Mouse (Mus musculus) embryonic facial prominence, embryonic 13.5 days (tissue): ENCODE data around the gene Gucy1a1. TPM values are rescaled to one million over a fixed set of nuclear protein-coding genes. Genes with fewer than 3 reads are reported as not detected.

ENCODE experiments used
- ATAC-seq: fragments of 200-750 bp; cut with Nextera tagmentation; 2 replicates; pipeline ENCODE4 v1.8.0; 2017; ENCODE audit warnings: low read depth; ENCODE audit not compliant: insufficient number of reproducible peaks, insufficient read depth, low FRiP score, low TSS enrichment
- H3K27ac ChIP-seq: fragments of 300-500 bp; sonication (generic); 2 replicates; pipeline ENCODE4 v1.5.1; 2015; ENCODE audit warnings: moderate library complexity, mild to moderate bottlenecking, inconsistent platforms
- H3K27me3 ChIP-seq: fragments of 300-500 bp; sonication (generic); 2 replicates; pipeline ENCODE4 v1.6.1; 2015; ENCODE audit warnings: mild to moderate bottlenecking, inconsistent platforms
- H3K36me3 ChIP-seq: fragments of 300-500 bp; sonication (generic); 2 replicates; pipeline ENCODE4 v1.6.1; 2015; ENCODE audit warnings: mild to moderate bottlenecking, inconsistent platforms
- H3K4me1 ChIP-seq: fragments of 300-500 bp; sonication (generic); 2 replicates; pipeline ENCODE4 v1.6.1; 2015; ENCODE audit warnings: inconsistent platforms
- H3K4me2 ChIP-seq: fragments of 300-500 bp; sonication (generic); 2 replicates; pipeline ENCODE4 v1.6.1; 2015; ENCODE audit warnings: moderate library complexity, mild to moderate bottlenecking, inconsistent platforms
- H3K4me3 ChIP-seq: fragments of 300-500 bp; sonication (generic); 2 replicates; pipeline ENCODE4 v1.5.1; 2015; ENCODE audit warnings: mild to moderate bottlenecking, inconsistent platforms
- H3K9ac ChIP-seq: fragments of 300-500 bp; sonication (generic); 2 replicates; pipeline ENCODE4 v1.6.1; 2015; ENCODE audit warnings: mild to moderate bottlenecking, inconsistent platforms
- H3K9me3 ChIP-seq: fragments of 300-500 bp; sonication (generic); 2 replicates; pipeline ENCODE4 v1.6.1; 2016; ENCODE audit warnings: inconsistent platforms
- WGBS: fragments of 180-500 bp; shearing (Covaris S2); methylation state at CpG from one replicate; pipeline ENCODE4 v1.1.7; 2015; ENCODE audit warnings: mixed read lengths; 5-methylcytosine and 5-hydroxymethylcytosine counted together
- polyA plus RNA-seq: library from polyadenylated mRNA; unstranded; fragments of >200 nt; fragmentation: Nextera tagmentation; extraction: Ambion mirVana; gene quantifications from 2 replicates; pipeline ENCODE4 v1.2.1, GENCODE M21; 2015

Gene Gucy1a1
- polyA plus RNA-seq, 1 experiment from 2014 or later, result 5.7 TPM

DNA sequence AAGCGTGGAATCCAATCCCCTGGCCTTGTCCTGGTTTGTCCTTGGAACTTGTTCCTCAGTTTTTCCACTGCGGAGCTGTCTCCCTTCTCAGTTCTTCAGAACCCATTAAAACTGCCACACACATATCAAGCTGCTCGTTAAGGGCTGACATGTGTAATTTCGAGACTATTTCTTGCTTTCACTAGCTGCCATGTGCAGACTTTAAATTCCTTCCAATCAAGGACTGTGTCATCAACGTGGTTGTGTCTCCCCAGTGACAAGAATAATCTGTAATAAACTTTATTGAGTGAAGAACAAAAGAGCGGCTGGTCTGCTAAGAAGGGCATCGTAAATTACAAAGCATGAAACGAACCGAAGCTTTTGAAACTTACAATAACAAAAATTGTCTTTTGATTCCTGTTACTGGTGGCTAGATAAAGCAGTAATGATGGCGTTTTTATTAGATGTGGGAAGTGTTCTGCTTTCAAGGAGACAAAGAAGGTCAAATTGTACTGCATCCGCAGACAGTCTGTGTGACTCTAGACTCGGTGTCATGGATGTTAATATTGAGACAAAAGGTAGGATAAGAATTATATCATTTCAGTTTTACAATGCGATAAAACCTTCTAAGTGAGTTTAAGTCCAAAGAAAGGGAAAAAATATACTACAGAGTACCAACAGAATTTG lies 7.5 kb downstream of the Gucy1a1 start:
- no peaks in the 10 kb centered on the region for H3K27me3 ChIP-seq
- H3K36me3 ChIP-seq, result no peaks in the 10 kb centered on the region
- H3K4me1 ChIP-seq, result no peaks in the 10 kb centered on the region
- no peak overlapping the region for H3K27ac ChIP-seq
- no peak overlapping the region for H3K9ac ChIP-seq
- no peak for ATAC-seq
- 77% methylated on average over 13 of the region's 13 CpGs for WGBS
- no peaks in the 10 kb centered on the region for H3K9me3 ChIP-seq
- H3K4me3 ChIP-seq, result no peak overlapping the region
- H3K4me2 ChIP-seq, result no peak overlapping the region

DNA sequence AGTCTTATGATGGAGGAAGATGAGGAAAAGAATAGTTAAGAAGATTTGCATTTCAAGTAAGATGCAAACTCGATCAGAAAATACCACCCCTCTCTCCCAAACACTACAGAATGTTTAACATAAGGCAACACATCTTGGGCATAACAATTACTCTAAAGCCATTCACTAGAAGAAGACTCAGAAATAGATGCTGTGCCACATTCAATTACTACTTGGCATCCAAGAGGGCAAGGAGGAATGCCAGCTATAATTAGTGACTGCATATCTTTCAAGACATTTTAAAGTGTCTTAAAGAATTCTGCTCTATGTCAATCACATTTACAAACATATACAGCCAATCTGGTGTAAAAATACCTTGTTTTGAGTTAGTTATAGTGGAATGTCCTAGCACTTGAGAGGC lies 10.1 kb downstream of the Gucy1a1 start:
- Histone ChIP-seq H3K27ac (no peak overlapping the region), H3K4me2 (no peak overlapping the region), H3K27me3 (no peaks in the 10 kb centered on the region), H3K4me1 (no peaks in the 10 kb centered on the region), H3K36me3 (no peaks in the 10 kb centered on the region), H3K9me3 (no peaks in the 10 kb centered on the region), H3K4me3 (no peak overlapping the region), H3K9ac (no peak overlapping the region)
- 64% methylated on average over 1 of the region's 1 CpGs for WGBS
- ATAC-seq, result no peak

DNA sequence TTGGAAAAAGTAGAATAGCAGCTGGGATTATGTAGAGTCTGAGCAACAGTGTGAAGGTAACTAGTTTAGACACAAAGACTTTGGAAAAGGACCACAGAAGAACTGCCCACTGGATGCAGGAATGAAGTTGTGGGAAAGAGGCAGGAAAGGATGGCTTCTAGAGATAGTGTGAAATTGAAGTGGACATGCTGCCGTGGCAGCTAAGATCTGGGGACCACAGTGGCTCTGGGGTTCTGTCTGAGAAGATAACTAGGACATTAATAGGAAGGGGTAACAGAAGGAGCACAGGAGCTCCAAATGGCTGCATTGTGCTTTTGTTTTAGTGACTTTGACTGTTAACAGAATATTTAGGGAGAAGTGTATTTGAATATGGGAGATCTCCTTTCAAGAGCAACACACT lies 16.3 kb downstream of the Gucy1a1 start:
- Histone ChIP-seq H3K36me3 (no peaks in the 10 kb centered on the region), H3K27me3 (no peaks in the 10 kb centered on the region), H3K27ac (no peak overlapping the region), H3K4me3 (no peak overlapping the region), H3K9me3 (no peaks in the 10 kb centered on the region), H3K4me2 (no peak overlapping the region), H3K4me1 (0 out of 2 replicates have a peak, but pooled peaks cover 4% of the 10 kb centered on the region), H3K9ac (no peak overlapping the region)
- 62% methylated on average over 1 of the region's 1 CpGs for WGBS
- no peak for ATAC-seq

DNA sequence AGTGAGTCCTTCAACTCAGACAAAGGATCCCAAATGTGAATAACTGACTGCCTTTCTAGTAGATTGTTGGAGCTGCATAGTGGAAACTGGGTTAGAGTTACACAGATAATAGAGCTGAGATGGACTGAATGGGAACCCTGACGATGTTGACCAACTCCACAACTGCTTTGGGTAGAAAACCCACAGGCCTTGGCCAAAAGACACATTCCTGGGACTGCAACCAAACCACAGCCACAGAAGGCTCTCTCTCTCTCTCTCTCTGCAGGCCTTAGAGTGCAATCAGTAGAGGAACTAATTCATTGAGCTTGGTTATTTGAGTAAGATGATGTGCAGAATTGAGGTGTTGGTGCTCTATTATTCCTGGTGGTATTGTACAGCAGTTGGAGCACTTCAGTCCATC lies 21.0 kb downstream of the Gucy1a1 start:
- Histone ChIP-seq H3K9ac (no peak overlapping the region), H3K4me1 (0 out of 2 replicates have a peak, but pooled peaks cover 4% of the 10 kb centered on the region), H3K9me3 (no peaks in the 10 kb centered on the region), H3K36me3 (no peaks in the 10 kb centered on the region), H3K27ac (no peak overlapping the region), H3K27me3 (no peaks in the 10 kb centered on the region), H3K4me3 (no peak overlapping the region), H3K4me2 (no peak overlapping the region)
- 72% methylated on average over 1 of the region's 1 CpGs for WGBS
- ATAC-seq, result no peak

DNA sequence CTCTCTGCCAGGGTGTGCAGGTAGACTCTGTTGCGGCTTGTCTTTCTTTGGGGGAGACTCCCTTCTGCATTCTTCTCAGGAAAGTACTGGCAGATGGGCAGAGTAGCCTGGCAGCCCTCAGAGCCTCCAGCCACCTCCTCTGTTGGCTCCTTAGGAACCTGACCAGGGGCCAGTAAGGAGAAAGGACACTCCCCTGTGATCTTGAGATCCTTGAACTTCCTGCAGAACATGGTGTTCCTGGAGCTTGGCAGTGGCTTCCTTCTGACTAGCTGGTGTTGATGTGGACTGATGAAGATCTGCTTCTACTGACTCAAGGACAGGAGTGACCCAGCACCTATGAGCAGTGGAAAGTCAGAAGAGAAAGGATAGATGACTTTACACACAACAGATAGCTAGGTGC lies 26.7 kb downstream of the Gucy1a1 start:
- Histone ChIP-seq H3K4me1 (no peaks in the 10 kb centered on the region), H3K4me2 (no peak overlapping the region), H3K27ac (no peak overlapping the region), H3K9ac (no peak overlapping the region), H3K36me3 (no peaks in the 10 kb centered on the region), H3K4me3 (no peak overlapping the region), H3K27me3 (no peaks in the 10 kb centered on the region), H3K9me3 (no peaks in the 10 kb centered on the region)
- 92% methylated on average over 1 of the region's 1 CpGs for whole genome bisulfite sequencing
- no peak for ATAC-seq

DNA sequence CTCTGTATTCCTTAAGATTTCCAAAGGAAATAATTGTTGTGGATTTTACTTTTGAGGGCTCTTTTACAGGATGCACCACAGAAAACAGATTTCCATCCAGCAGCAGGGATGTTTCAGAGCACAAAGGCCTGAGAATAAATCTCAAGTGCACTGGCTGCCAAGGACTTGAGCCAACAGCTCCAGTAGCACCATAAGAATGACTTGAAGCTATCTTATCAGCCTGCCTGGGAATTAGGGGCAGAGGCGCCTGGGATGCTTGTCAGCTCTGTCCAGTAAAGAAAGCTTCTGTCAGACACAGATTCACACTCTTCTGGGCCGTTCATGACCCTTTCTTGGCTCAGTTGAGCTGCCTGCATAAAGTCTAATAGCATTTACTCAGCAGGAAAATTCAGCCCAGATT lies 33.1 kb downstream of the Gucy1a1 start:
- Histone ChIP-seq H3K4me2 (no peak overlapping the region), H3K27me3 (no peaks in the 10 kb centered on the region), H3K9ac (no peak overlapping the region), H3K4me3 (no peak overlapping the region), H3K36me3 (no peaks in the 10 kb centered on the region), H3K27ac (no peak overlapping the region), H3K9me3 (no peaks in the 10 kb centered on the region), H3K4me1 (no peaks in the 10 kb centered on the region)
- no peak for ATAC-seq
- 74% methylated on average over 2 of the region's 2 CpGs for WGBS

DNA sequence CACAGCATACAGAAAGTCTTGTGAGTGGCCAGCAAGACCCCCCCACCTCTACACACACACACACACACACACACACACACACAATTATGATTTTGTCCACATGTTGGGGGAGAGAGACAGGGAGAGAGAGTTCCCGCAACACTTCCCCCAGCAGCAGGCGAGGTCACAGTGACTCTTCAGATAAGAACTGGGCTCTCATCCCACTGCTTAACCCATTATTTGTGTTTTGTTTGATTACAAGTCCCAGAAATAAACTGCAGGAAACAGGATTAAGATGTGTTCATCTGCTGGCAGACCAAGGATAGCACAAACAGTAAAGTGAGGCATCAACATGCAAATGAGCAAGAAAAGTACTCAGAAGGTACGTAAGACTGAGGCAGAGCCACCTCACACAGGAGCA lies 33.6 kb downstream of the Gucy1a1 start:
- H3K4me3 ChIP-seq, result no peak overlapping the region
- WGBS, result 73% methylated on average over 3 of the region's 3 CpGs
- no peak overlapping the region for H3K9ac ChIP-seq
- no peaks in the 10 kb centered on the region for H3K4me1 ChIP-seq
- H3K36me3 ChIP-seq, result no peaks in the 10 kb centered on the region
- H3K9me3 ChIP-seq, result no peaks in the 10 kb centered on the region
- H3K4me2 ChIP-seq, result no peak overlapping the region
- no peak overlapping the region for H3K27ac ChIP-seq
- no peaks in the 10 kb centered on the region for H3K27me3 ChIP-seq
- ATAC-seq, result no peak

DNA sequence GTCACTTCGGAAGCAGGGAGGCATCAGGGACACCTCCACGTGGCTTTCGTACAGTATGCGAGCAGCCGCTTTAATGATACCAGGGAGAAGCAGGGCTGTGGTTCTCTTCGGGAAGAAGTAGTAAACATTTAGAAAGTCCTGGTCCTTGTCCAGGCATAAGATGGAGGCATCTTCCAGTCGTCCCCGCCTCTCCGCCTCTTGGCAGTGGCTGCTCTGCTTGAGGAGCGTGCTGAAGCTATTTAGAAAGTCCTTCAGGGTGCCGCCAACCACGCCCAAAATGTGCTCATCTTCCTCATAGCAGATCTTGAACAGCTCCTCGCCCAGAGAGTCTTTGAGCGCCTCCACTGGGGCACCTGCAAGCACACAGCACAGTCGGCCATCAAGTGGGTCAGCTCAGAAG lies 36.6 kb downstream of the Gucy1a1 start:
- no peak for ATAC-seq
- Histone ChIP-seq H3K27me3 (no peaks in the 10 kb centered on the region), H3K4me3 (no peak overlapping the region), H3K9ac (no peak overlapping the region), H3K4me1 (no peaks in the 10 kb centered on the region), H3K27ac (no peak overlapping the region), H3K9me3 (no peaks in the 10 kb centered on the region), H3K36me3 (no peaks in the 10 kb centered on the region), H3K4me2 (no peak overlapping the region)
- 88% methylated on average over 15 of the region's 15 CpGs for WGBS

DNA sequence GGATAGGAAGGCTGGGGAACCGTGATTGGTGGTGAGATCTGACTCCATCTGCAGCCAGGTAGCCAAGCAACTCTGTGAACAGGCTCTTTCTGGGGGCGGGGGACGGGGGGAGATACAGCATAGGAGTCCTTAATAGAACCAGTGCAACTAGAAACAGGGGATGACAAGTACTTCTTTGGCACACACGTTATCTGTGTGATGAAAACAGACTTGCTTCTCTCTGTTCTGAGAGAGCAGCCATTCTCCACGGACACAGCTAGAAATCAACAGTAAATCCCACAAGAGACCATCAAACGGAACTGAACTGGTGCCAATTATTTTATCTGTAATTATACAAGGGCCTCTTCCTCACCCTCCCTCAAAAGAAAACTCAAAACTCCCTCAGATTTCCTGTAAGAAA lies 41.4 kb downstream of the Gucy1a1 start:
- Histone ChIP-seq H3K9ac (no peak overlapping the region), H3K4me1 (no peaks in the 10 kb centered on the region), H3K4me3 (no peak overlapping the region), H3K36me3 (no peaks in the 10 kb centered on the region; the same call in 1 of the 2 replicates), H3K27me3 (no peaks in the 10 kb centered on the region), H3K4me2 (no peak overlapping the region), H3K27ac (no peak overlapping the region), H3K9me3 (no peaks in the 10 kb centered on the region)
- no peak for ATAC-seq
- 71% methylated on average over 6 of the region's 6 CpGs for WGBS

DNA sequence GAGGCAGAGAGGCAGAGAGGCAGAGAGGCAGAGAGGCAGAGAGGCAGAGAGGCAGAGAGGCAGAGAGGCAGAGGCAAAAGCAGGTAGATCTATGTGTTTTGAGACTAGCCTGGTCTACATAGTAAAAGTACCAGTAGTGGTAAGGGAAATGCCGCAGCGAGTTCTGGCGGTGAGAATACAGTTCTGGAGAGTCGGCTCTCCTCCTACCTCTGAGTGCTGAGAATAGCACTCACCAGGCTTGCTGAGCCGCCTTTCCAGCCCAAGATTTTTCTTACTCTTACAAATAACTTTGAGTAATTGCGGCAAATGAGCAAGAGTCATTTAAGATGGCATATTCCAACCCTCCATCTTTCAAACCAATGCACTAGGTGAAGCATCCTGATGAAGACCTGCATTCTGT lies 46.5 kb downstream of the Gucy1a1 start:
- no peak overlapping the region for H3K4me2 ChIP-seq
- no peaks in the 10 kb centered on the region for H3K9me3 ChIP-seq
- 83% methylated on average over 6 of the region's 6 CpGs for WGBS
- H3K9ac ChIP-seq, result no peak overlapping the region
- H3K4me3 ChIP-seq, result no peak overlapping the region
- no peak for ATAC-seq
- no peak overlapping the region for H3K27ac ChIP-seq
- H3K27me3 ChIP-seq, result no peaks in the 10 kb centered on the region
- H3K4me1 ChIP-seq, result no peaks in the 10 kb centered on the region
- H3K36me3 ChIP-seq, result no peaks in the 10 kb centered on the region; the same call in 1 of the 2 replicates

DNA sequence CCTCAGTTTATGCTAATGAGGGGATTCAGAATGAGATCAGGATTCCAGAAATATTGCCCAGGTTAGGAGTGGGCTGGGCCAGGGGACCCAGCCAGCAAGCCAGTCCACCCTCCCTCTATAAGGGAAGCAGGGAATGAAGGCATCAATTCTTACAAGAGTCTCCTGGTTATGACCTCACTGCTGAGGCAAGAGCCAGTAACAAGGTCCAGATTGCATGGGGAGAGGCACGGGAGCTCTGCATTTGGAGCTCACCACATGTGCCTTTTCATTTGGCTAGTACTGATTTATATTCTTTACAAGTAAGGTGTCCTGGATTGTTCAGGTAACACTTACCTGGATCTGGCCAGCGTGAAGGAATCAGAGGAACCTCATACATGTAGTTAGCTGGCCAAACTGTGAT lies 48.8 kb downstream of the Gucy1a1 start:
- no peak for ATAC-seq
- no peak overlapping the region for H3K4me2 ChIP-seq
- H3K4me1 ChIP-seq, result no peaks in the 10 kb centered on the region
- 57% methylated on average over 2 of the region's 2 CpGs for WGBS
- H3K36me3 ChIP-seq, result no peaks in the 10 kb centered on the region; the same call in 1 of the 2 replicates
- H3K4me3 ChIP-seq, result no peak overlapping the region
- no peaks in the 10 kb centered on the region for H3K27me3 ChIP-seq
- H3K9me3 ChIP-seq, result no peaks in the 10 kb centered on the region
- H3K9ac ChIP-seq, result no peak overlapping the region
- H3K27ac ChIP-seq, result no peak overlapping the region

DNA sequence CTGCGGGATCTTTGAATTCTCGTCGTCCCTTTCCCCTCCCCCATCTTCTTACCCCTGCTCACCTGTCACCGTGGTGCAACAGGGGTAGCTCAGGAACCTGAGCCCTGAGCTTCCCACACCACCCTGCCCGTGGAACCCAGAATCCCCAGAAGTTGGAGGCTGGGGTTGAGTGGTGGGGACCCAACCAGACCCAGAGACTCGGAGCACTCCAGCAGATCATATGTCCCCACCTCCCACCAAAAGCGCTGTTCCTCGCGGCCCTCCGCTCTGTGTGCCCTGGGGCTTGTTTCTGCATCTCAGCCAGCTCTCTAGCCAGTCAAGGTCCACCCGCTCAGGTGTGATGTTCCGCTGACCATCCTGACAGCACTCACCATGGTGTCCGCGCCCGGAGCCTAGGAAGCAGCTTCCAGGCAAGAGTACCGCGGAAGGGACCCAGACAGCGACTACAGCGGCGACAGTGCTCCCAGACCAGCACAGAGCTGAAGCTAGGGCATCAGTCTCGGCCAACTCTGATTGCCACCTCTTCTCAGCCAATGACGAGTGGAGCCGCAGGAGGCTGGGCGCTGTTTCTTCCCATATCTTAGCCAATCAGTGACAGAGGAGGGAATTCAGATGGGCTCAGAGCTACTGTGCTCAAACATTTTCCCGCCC lies 71.3 kb downstream of the Gucy1a1 start, which contains the start of gene Gucy1b1:
Gene Gucy1b1 (minus strand): TSS at position 489 of the 651 bp plus-strand sequence.
- H3K4me1 ChIP-seq, result peaks cover 8% of the 10 kb centered on the region; the same call in 1 of the 2 replicates
- WGBS, result 2% methylated on average over 25 of the region's 25 CpGs
- peak within 1 kb of the TSS; percentile 72 for H3K9ac ChIP-seq
- H3K4me2 ChIP-seq, result peak within 1 kb of the TSS; percentile 98
- no peak within 1 kb of the TSS for H3K27ac ChIP-seq
- H3K9me3 ChIP-seq, result no peaks in the 10 kb centered on the region
- ATAC-seq, result peak; percentile 94
- H3K27me3 ChIP-seq, result peaks cover 17% of the 10 kb centered on the region
- peak within 1 kb of the TSS; percentile 52 for H3K4me3 ChIP-seq
- H3K36me3 ChIP-seq, result no peaks in the 10 kb centered on the region
